Mouse (Mus musculus) ES-Bruce4 (cell line): ENCODE results near the gene Grip1. TPM values are rescaled to one million over a fixed set of nuclear protein-coding genes. Genes with fewer than 3 reads are reported as not detected.
"Not testable (repeated sequence)": the region's sequence is repeated elsewhere in the genome, so short reads cannot be mapped to it uniquely, and the experiment has no call there.

Source experiments
- H3K27ac ChIP-seq: 2 replicates; pipeline ENCODE4 v1.5.1; 2012; ENCODE audit warnings: low read length, inconsistent platforms; ENCODE audit not compliant: insufficient read depth
- H3K27me3 ChIP-seq: 2 replicates; pipeline ENCODE4 v1.6.1; 2012; ENCODE audit warnings: mild to moderate bottlenecking, low read length, inconsistent platforms; ENCODE audit not compliant: control insufficient read depth, poor library complexity, insufficient read depth, severe bottlenecking
- H3K36me3 ChIP-seq: 2 replicates; pipeline ENCODE4 v1.6.1; 2012; ENCODE audit warnings: inconsistent platforms, mild to moderate bottlenecking, low read length, moderate library complexity; ENCODE audit not compliant: control insufficient read depth, poor library complexity, insufficient read depth, severe bottlenecking
- H3K4me1 ChIP-seq: one replicate; pipeline ENCODE4 v1.8.1; 2011; ENCODE audit warnings: low read length; ENCODE audit not compliant: control insufficient read depth, insufficient read depth
- H3K4me3 ChIP-seq: 2 replicates; pipeline ENCODE4 v1.5.1; 2011; ENCODE audit warnings: low read depth, mild to moderate bottlenecking, low read length
- H3K9ac ChIP-seq: 2 replicates; pipeline ENCODE4 v1.6.1; 2012; ENCODE audit warnings: low read depth, mild to moderate bottlenecking, inconsistent platforms; ENCODE audit not compliant: poor library complexity, severe bottlenecking
- H3K9me3 ChIP-seq: replicated peaks from 2 replicates; pipeline ENCODE4 v1.6.1; 2012; ENCODE audit warnings: mild to moderate bottlenecking, low read length, inconsistent platforms; ENCODE audit not compliant: control insufficient read depth, poor library complexity, insufficient read depth, severe bottlenecking
- CTCF ChIP-seq: IDR thresholded peaks from one replicate; pipeline ENCODE4 v1.8.1; 2011; ENCODE audit warnings: low read depth, low read length
- EP300 ChIP-seq: IDR thresholded peaks from 2 replicates; pipeline ENCODE4 v1.6.1; 2011; ENCODE audit warnings: low read depth, low read length; ENCODE audit not compliant: insufficient read depth
- POLR2A ChIP-seq: IDR thresholded peaks from one replicate; pipeline ENCODE4 v1.8.1; 2011; ENCODE audit warnings: low read length; ENCODE audit not compliant: insufficient read depth
- polyA plus RNA-seq: library from polyadenylated mRNA; stranded (reverse); fragments of >200 nt; gene quantifications from 2 replicates; pipeline ENCODE4 v1.2.4, GENCODE M21; 2011; ENCODE audit warnings: low read depth; ENCODE audit not compliant: missing spikeins, insufficient read depth, insufficient read length

Grip1 gene
- polyA plus RNA-seq, 1 experiment, result 10.3 TPM

DNA sequence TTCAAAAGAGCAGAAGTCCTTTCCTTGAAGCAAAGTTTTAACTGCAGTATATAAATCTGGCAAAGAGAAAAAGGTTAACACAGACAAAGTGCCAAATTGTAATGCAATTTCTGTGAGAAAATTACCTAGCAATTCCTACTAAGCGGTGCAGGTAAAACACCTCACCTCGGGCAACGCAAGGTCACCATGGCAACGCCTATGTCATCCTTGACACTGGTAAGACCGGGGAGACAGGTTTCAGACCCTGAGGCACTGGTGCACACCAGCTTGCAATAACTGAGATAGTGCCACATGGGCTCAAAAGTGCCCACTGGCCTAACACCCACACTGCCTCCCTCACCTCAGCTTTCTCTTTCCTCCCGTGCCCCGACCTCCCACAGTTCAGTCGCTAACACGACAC lies 641.5 kb downstream of the Grip1 start:
- Histone ChIP-seq H3K36me3 (peaks cover 55% of the 10 kb centered on the region), H3K9ac (no peak overlapping the region), H3K27ac (no peak overlapping the region), H3K4me1 (no peaks in the 10 kb centered on the region), H3K9me3 (no peaks in the 10 kb centered on the region; the same call in 1 of the 2 replicates), H3K27me3 (no peaks in the 10 kb centered on the region), H3K4me3 (no peak overlapping the region)
- no peak for TF ChIP-seq EP300
- TF ChIP-seq POLR2A, result no peak
- no peak for TF ChIP-seq CTCF

DNA sequence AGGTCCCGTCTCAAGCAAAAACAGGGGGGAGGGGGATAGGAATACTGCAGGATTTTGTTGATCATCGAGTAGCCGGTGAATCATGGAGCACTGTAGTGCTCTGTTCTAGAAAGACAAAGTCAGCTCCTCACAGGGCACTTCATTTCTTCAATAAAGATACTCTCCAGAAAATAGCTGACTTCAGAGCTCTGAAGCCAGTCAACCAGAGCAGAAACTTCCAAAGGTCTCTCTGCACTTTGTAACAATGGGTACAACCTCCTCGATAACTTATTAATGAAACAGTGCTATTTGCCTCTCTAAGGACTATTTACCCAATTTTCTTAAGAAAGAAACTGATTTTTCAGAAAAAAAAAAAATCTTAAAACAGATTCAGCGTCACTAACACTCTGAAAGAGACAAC lies 642.1 kb downstream of the Grip1 start:
- H3K4me3 ChIP-seq, result no peak overlapping the region
- no peak for TF ChIP-seq EP300
- no peak for TF ChIP-seq CTCF
- TF ChIP-seq POLR2A, result no peak
- peaks cover 59% of the 10 kb centered on the region for H3K36me3 ChIP-seq
- no peaks in the 10 kb centered on the region for H3K27me3 ChIP-seq
- no peak overlapping the region for H3K27ac ChIP-seq
- H3K9ac ChIP-seq, result no peak overlapping the region
- no peaks in the 10 kb centered on the region for H3K4me1 ChIP-seq
- H3K9me3 ChIP-seq, result no peaks in the 10 kb centered on the region; the same call in 1 of the 2 replicates

DNA sequence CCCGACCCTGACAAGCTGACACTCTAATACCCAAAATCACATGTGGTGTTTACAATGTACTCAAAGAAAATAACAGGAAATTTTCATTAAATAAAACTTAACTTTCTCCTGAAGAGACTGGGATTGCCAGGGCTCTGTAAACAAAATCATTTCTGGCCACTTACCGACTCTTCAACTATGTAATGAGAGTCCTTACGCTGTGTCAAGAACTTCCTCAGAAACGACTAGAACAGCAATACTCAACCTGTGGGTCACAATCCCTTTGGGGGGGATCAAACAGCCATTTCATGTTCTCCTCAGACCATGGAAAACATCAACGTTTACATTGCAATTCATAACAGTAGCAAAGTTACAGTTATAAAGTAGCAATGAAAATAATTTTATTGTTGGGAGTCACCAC lies 643.9 kb downstream of the Grip1 start:
- no peak for TF ChIP-seq POLR2A
- Histone ChIP-seq H3K27ac (no peak overlapping the region), H3K4me1 (no peaks in the 10 kb centered on the region), H3K9ac (no peak overlapping the region), H3K36me3 (peaks cover 58% of the 10 kb centered on the region), H3K9me3 (no peaks in the 10 kb centered on the region), H3K4me3 (no peak overlapping the region), H3K27me3 (no peaks in the 10 kb centered on the region)

DNA sequence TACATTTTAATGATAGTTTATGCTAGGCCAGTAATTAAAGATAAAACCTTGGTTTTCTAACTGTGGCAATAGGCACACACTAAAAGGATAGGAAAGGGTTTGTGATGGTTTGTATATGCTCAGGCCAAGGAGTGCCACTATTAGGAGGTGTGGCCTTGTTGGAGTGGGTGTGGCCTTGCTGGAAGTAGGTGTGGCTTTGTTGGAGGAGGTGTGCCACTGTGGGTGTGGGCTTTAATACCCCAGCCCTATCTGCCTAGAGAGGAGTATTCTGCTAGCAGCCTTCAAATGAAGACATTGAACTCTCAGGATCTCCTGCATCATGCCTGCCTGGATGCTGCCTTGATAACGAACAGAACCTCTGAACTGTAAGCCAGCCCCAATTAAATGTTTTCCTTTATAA lies 647.2 kb downstream of the Grip1 start:
- H3K4me1 ChIP-seq, result no peaks in the 10 kb centered on the region
- no peak overlapping the region for H3K9ac ChIP-seq
- no peak overlapping the region for H3K4me3 ChIP-seq
- peaks cover 62% of the 10 kb centered on the region for H3K36me3 ChIP-seq
- no peak for TF ChIP-seq POLR2A
- no peak for TF ChIP-seq EP300
- no peak for TF ChIP-seq CTCF
- no peak overlapping the region for H3K27ac ChIP-seq
- H3K9me3 ChIP-seq, result no peaks in the 10 kb centered on the region
- no peaks in the 10 kb centered on the region for H3K27me3 ChIP-seq

DNA sequence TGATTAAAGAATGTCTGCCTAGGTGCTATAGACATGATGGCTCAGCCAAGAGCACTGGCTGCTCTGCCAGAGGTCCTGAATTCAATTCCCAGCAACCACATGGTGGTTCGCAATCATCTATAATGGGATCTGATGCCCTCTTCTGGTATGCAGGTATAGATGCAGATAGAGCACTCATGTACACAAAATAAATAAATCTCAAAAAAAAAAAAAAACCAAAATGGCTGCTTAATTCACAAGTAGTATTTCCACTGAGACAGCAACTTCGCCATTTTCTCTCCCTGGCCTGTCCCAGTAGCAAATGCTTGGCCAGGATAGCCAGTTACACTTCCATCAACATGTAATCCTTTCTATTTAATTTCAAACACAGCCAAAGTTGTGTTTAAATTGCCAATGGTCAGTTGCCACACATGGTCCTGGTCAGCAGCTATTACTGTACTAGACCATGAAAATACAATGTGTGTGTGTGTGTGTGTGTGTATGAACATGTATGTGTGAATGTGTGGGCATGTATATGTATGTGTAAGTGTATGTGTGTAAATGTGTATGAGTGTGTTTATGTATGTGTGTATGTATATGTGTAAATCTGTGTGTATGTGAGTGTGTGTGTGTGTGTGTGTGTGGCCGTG lies 658.2 kb downstream of the Grip1 start:
- H3K9ac ChIP-seq, result peak overlapping the region; percentile 65
- H3K9me3 ChIP-seq, result no peaks in the 10 kb centered on the region
- H3K27me3 ChIP-seq, result no peaks in the 10 kb centered on the region
- TF ChIP-seq CTCF, result no peak
- no peak for TF ChIP-seq EP300
- H3K4me3 ChIP-seq, result peak overlapping the region; percentile 75
- no peaks in the 10 kb centered on the region for H3K4me1 ChIP-seq
- H3K27ac ChIP-seq, result peak overlapping the region; percentile 48; the same call in 1 of the 2 replicates
- H3K36me3 ChIP-seq, result peaks cover 28% of the 10 kb centered on the region

DNA sequence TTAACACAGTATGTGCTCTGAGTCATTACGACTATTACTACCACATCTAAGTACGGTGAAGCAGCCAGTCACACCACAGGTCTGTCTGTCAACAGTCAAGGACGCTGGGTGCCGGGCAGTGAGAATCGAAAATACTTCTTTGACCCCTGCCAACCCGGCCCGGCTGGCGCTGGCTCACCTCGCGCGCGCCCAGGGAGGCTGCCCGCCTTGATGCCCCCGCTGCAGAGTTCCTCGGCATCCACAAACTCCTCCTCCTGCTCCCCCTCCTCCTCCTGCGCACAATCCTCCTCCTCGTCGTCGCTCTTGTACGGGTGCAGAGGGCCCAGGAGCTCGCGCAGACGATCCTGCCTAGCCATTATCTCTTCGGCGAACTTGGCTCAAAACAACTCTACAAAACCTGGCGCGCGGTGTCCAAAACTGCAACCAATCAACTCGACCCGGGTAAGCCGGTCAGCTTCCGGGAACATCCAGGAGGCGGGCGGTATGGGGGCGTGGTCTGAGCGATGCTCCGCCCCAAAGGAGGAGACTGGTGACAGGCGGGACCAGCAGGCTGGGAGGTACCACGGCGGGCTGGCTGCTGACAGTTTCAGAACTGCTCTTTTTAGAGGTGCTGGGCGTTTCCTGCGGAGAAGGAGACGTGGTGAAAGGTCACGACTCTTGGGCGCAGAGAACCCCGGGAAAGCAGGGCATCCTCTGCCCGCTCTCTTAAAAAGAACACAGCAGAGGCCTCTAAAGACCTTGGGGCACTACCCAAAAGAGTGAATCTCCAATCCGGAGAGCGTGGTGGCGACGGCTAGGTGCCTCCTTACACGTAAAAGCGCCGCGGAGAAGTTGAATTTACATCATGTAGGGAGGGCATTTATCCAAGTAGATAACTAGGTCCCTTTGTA lies 659.1 kb downstream of the Grip1 start, which contains the start of gene Helb:
TSS of gene Helb (minus strand) at position 481 of the 890 bp plus-strand sequence.
- Histone ChIP-seq H3K4me1 (no peaks in the 10 kb centered on the region), H3K27ac (peak within 1 kb of the TSS; percentile 95), H3K9me3 (no peaks in the 10 kb centered on the region), H3K4me3 (peak within 1 kb of the TSS; percentile 75), H3K9ac (peak within 1 kb of the TSS; percentile 65), H3K27me3 (no peaks in the 10 kb centered on the region), H3K36me3 (peaks cover 22% of the 10 kb centered on the region)
- TF ChIP-seq EP300 (peak; percentile 64; the same call in 1 of the 2 replicates), POLR2A (peak; percentile 80), CTCF (no peak)

DNA sequence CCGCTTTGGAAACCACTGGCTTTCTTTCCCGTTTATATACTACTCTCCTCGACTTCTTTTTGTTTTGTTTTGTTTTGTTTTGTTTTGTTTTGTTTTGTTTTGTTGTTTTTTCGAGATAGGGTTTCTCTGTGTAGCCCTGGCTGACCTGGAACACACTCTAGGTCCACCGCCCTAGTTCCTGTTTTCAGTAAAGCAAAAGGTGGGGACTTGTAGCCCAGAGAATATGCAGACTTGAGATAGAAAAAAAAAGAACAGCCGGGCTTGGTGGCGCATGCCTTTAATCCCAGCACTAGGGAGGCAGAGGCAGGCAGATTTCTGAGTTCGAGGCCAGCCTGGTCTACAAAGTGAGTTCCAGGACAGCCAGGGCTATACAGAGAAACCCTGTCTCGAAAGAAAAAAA lies 659.9 kb downstream of the Grip1 start:
- H3K9me3 ChIP-seq, H3K4me1 ChIP-seq, H3K27me3 ChIP-seq: not testable (repeated sequence)
- Histone ChIP-seq H3K9ac (peak overlapping the region; percentile 56), H3K36me3 (peaks cover 19% of the 10 kb centered on the region), H3K4me3 (peak overlapping the region; percentile 50), H3K27ac (peak overlapping the region; percentile 95)
